ENCODE assay signal across 11 mouse cellular contexts in genomic region chr15:85675736-85676135, GRCm38 (mm10). TPM values are rescaled to one million over a fixed set of nuclear protein-coding genes. Genes with fewer than 3 reads are reported as not detected.
DNase-seq lines count a peak whose midpoint lies in the region; ATAC-seq and TF ChIP-seq lines count a peak whose summit lies in the region.
"Had no signal": no experiment of that assay in that cellular context is flagged by ENCODE, and none has a peak within 500 bp of the region (broad histone marks: within the 10 kb centered on the region; RNA-seq: fewer than 3 reads in every experiment).

No protein-coding gene starts in this region.

- no peaks in the 10 kb centered on the region for H3K9me3 ChIP-seq in hindbrain, embryonic 15.5 days
- H3K9me3 ChIP-seq: embryonic facial prominence, embryonic 15.5 days; limb, embryonic 13.5 days had no signal

- peak; percentile 69 for TF ChIP-seq POLR2A in myocyte (IDR thresholded peaks at IDR 0.05; ENCODE audit: insufficient read length, low read depth)

- no peaks in the 10 kb centered on the region for H3K27me3 ChIP-seq in hindbrain, embryonic 15.5 days
- H3K27me3 ChIP-seq in myocyte (ENCODE audit: control insufficient read depth, insufficient read depth, insufficient read length): no peaks in the 10 kb centered on the region
- H3K27me3 ChIP-seq: embryonic facial prominence, embryonic 15.5 days had no signal

- H3K27ac ChIP-seq in left cerebral cortex, adult 2 months: peak overlapping the region; percentile 98
- no peak overlapping the region; the same call in 1 of the 2 replicates for H3K27ac ChIP-seq in hindbrain, embryonic 15.5 days (replicated peaks)
- H3K27ac ChIP-seq: embryonic facial prominence, embryonic 15.5 days; limb, embryonic 13.5 days had no signal

- peak; percentile 58 to 60 for DNase-seq in cerebellum, postnatal 25 days
- DNase-seq in cerebellum, adult 9-10 months: no peak
- no peak for DNase-seq in left cerebral cortex, adult 2 months (ENCODE audit: extremely low spot score in 1 of 2, low spot score in 2 of 2)
- DNase-seq in left cerebral cortex, postnatal 25 days (ENCODE audit: low spot score in 2 of 2): no peak
- DNase-seq in urinary bladder, postnatal 25 days (ENCODE audit: low spot score): no peak
- no peak for DNase-seq in urinary bladder, adult 2 months (ENCODE audit: low spot score)

- no peak for ATAC-seq in hindbrain, embryonic 15.5 days (ENCODE audit: low FRiP score, low read depth)

- H3K9ac ChIP-seq in hindbrain, embryonic 15.5 days: peak overlapping the region; percentile 15
- H3K9ac ChIP-seq: embryonic facial prominence, embryonic 15.5 days; limb, embryonic 13.5 days had no signal

- H3K4me1 ChIP-seq in hindbrain, embryonic 15.5 days (replicated peaks): peaks cover 66% of the 10 kb centered on the region

- H3K4me2 ChIP-seq in hindbrain, embryonic 15.5 days: peak overlapping the region; percentile 77
- peak overlapping the region; percentile 97 for H3K4me2 ChIP-seq in myocyte (ENCODE audit: low read depth)
- H3K4me2 ChIP-seq: embryonic facial prominence, embryonic 15.5 days; limb, embryonic 13.5 days had no signal

- WGBS in hindbrain, embryonic 15.5 days: 64% methylated on average over 5 of the region's 5 CpGs

- peak overlapping the region; percentile 64 for H3K4me3 ChIP-seq in left cerebral cortex, adult 2 months
- peak overlapping the region; percentile 82 for H3K4me3 ChIP-seq in hindbrain, embryonic 15.5 days
- H3K4me3 ChIP-seq in myocyte: peak overlapping the region; percentile 95
- H3K4me3 ChIP-seq: embryonic facial prominence, embryonic 15.5 days; limb, embryonic 13.5 days had no signal

- H3K36me3 ChIP-seq in hindbrain, embryonic 15.5 days: no peaks in the 10 kb centered on the region
- peaks cover 25% of the 10 kb centered on the region for H3K36me3 ChIP-seq in myocyte (ENCODE audit: control insufficient read depth, insufficient read depth)

- no peak for TF ChIP-seq CTCF in left cerebral cortex, adult 2 months (IDR thresholded peaks at IDR 0.05)

- intact Hi-C loops in left cerebral cortex, adult 2 months (cut with DNase I): no loop called here
- intact Hi-C loops in left cerebral cortex, postnatal 25 days (cut with DNase I): no loop called here

- peaks cover 94% of the 10 kb centered on the region for H3K79me2 ChIP-seq in myocyte (ENCODE audit: control insufficient read depth, insufficient read depth)

- no peak overlapping the region for H3ac ChIP-seq in myocyte (ENCODE audit: control insufficient read depth, insufficient read length)

TF ChIP-seq in myocyte, 11 proteins besides CTCF, POLR2A, EP300 and RAD21:
- no peak for TF ChIP-seq TCF3 (IDR thresholded peaks at IDR 0.05; ENCODE audit: insufficient read length, low read depth)
- TF ChIP-seq MAX (IDR thresholded peaks at IDR 0.05; ENCODE audit: low read depth): peak; percentile 53
- TF ChIP-seq POLR2AphosphoS2 (IDR thresholded peaks at IDR 0.05; ENCODE audit: insufficient read length, low read depth): peak; percentile 90
- no peak for TF ChIP-seq MYOG (IDR thresholded peaks at IDR 0.05; ENCODE audit: control insufficient read depth in 1 of 3, insufficient read depth in 1 of 3, insufficient read length in 2 of 3, low read depth in 2 of 3)
- TF ChIP-seq TCF12 (IDR thresholded peaks at IDR 0.05; ENCODE audit: insufficient read depth, poor library complexity, severe bottlenecking): no peak
- TF ChIP-seq REST (IDR thresholded peaks at IDR 0.05; ENCODE audit: insufficient read depth, insufficient read length): no peak
- TF ChIP-seq USF1 (IDR thresholded peaks at IDR 0.05; ENCODE audit: low read depth): no peak

RNA-seq across cellular contexts. Expression of gene Ppara, which starts 59.0 kb away (rescaled TPM):
- total RNA-seq in left cerebral cortex, adult 2 months (2021): 1 to 10 TPM; 3.6 TPM
- 1 to 10 TPM; 3.3 to 4.2 TPM for total RNA-seq in left cerebral cortex, postnatal 25 days (2021)
- polyA plus RNA-seq in hindbrain, embryonic 15.5 days (2015; fragmentation: Nextera tagmentation; extraction: Ambion mirVana): 1.6 and 2.1 TPM in 2 replicates
- 0.12 TPM for polyA plus RNA-seq in myocyte (2012; fragmentation: generic; extraction: Trizol)
- 6.9 and 7.8 TPM in 2 replicates for polyA plus RNA-seq in urinary bladder, adult 2 months (2012; rRNA removed)
- total RNA-seq: granulocyte monocyte progenitor cell, adult 5-6 weeks had no signal

Comparison
In these comparisons a context has a peak if more than half of its experiments do, and no peak if none do; other contexts are left out.
1. DNase-seq: peak in cerebellum, postnatal 25 days (2 of 2); none in cerebellum, adult 9-10 months (single experiment), left cerebral cortex, adult 2 months (0 of 2), left cerebral cortex, postnatal 25 days (0 of 2), urinary bladder, postnatal 25 days (single experiment) and urinary bladder, adult 2 months (single experiment).
2. Peak in every context shown above with its lines, with median percentiles within 50 percentile points of each other: H3K4me3 ChIP-seq.